Mouse (Mus musculus) left cerebral cortex, adult 18-20 months (tissue): ENCODE results near the gene Fbxw11. TPM values are rescaled to one million over a fixed set of nuclear protein-coding genes. Genes with fewer than 3 reads are reported as not detected.

Source experiments
- DNase-seq, 2 experiments: peaks; one replicate each; pipeline ENCODE4 v3.0.0; 2021 to 2022; ENCODE audit warnings: low spot score in 2 of 2, mixed read lengths in 1 of 2
- total RNA-seq, 2 experiments: library from RNA; stranded (reverse); gene quantifications; 2 replicates each; pipeline ENCODE4 v1.2.3; 2021

Fbxw11 gene
- total RNA-seq, 2 experiments from 2014 or later, result 116 to 119 TPM

DNA sequence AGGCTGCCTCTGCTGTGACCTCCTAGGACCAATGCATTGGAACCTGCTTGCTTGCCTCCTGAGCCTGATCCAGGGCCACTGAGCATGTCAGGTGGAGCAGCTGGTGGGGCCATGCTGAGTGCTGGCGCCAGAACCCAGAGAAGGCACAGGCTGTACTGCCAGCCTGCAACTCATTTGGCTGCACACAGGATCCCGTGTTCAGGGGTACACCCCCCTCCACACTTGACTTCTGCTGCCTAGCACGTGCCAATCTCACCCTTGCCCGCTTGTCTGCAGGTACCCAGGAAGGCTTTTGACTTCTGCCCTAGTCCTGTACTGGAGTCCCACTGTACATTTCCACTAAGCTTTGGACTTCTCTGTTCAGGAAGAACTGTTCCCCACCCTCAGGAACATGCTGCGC is 19.3 kb upstream of the Fbxw11 start:
- DNase-seq, result no peak

DNA sequence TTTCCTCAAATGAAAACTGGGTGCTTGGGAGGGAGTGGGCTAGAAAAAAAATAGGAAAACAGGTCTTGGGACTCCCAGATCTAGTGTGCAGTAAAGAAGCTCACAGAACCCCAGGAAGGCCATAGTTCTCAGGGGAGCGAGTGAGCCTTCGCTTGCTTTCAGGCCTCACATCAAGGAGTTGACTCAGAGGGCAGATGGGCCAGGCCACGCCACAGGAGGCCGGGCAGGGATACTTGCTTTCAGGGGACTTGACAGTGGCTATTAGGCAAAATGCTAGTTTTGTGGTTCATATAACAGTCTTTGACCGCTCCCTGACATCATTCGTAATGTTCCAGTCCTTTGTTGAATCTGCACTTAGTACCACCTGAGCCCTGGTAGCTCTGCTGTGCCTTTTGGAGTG is 18.6 kb upstream of the Fbxw11 start:
- no peak for DNase-seq

DNA sequence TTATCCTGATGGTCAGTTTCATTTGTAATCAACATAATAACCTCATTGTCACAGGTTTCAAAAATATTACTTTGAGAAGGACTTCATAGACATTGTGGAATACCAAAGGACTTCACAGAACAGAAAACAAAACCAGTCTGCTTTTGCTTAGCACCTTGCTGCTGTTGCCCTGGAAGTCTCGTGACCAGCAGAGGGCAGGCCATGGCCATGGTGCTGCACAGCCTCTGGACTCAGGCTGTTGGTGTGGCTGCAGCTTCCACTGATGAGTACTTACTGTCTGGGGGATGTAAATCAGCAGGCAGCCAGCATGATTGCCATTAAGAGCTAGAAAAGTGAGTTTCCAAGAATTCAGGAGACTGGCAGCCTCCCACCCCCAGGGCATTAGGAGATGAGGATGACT is 16.8 kb upstream of the Fbxw11 start:
- DNase-seq, result peak; percentile 56 to 57

DNA sequence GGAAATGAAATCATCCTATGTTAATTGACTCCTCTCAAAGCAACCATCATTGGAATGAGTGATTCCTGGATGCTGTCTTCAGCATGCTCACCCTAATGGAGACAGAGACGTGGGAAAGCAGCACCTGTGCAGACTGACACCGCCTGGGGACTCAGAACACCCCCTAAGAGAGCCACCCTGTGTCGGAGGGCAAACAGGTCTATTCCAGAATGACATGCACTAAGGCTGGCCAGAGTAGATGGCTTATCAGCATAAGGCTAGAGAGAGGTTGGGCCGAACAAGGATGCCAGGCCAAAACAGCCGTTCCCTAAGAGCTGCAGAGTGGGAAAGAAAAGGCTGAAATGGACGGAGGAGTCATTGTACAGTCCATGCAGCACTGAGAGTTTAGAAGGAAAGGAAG is 16.4 kb upstream of the Fbxw11 start:
- DNase-seq, result no peak

- no peak for DNase-seq
These were observed 14.6 kb upstream of the Fbxw11 start for GRCm38 (mm10) chr11:32627900-32628299.

DNA sequence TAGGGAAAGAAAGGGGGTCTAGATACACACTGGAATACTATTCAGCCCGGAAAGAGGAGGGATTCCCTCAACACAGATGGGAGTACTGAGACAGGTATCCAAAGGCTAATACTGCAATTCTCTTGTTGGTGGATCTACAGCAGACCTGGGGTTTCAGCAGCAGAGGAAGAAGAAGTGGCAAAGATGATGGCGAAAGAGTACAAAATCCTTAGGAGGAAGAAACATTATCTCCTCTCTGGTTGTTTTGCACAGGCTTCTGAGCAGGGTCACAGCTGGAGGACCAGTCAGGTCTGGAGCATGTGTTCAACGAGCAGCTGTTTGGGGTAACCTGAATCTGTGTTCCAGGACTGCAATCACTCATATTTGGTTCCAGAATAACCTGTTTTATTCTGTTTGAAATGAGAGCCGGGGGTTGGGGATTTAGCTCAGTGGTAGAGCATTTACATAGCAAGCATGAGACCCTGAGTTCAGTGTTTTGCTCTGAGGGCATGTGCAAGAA is 12.8 kb upstream of the Fbxw11 start:
- DNase-seq, result no peak

DNA sequence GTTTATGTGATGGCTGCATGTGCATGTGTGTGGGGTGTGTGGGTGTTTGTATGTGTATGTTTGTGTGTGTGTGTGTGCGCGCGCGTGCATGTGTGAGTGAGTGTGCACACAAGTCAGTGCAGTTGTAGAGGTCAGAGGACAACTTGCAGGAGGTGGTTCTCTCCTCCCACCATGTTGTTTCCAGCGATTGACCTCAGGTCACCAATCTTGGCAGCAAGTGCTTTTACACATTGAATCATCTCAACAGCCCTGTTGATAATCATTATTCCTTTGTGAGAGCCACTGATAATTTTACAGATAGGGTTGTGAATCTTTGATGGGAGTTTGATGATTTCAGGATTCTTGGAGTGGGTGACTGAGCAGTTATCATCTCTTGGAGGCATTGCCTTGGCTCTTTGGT is 9.9 kb upstream of the Fbxw11 start:
- DNase-seq, result no peak

- DNase-seq, result no peak
These were observed 9.0 kb upstream of the Fbxw11 start for GRCm38 (mm10) chr11:32633542-32633941.

DNA sequence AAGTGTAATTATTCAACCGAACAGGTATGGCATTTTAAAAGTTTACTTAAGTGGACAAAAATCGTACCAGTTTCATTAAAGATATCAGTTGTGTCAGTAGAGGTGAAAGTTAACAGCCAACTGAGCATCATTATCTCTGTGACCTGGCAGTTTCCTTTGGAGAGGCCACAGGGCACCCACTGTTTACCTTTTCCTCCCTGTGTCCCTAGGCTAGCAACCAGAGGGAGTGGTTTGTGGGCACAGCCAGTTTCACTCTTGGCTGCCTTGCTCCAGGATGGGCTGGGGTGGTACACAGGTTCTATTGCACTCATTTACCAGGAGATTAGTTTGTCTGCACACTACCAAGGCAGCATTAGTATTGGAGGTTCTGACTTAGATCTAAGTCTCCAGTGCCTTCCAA is 8.4 kb upstream of the Fbxw11 start:
- no peak for DNase-seq

- no peak for DNase-seq
These were observed 7.7 kb upstream of the Fbxw11 start for GRCm38 (mm10) chr11:32634842-32635241.

GRCm38 (mm10) chr11:32636275-32636674 is 6.2 kb upstream of the Fbxw11 start:
- DNase-seq, result no peak

GRCm38 (mm10) chr11:32638521-32639255 is 3.8 kb upstream of the Fbxw11 start:
- no peak for DNase-seq

GRCm38 (mm10) chr11:32640617-32641016 is 1.9 kb upstream of the Fbxw11 start:
- no peak for DNase-seq

DNA sequence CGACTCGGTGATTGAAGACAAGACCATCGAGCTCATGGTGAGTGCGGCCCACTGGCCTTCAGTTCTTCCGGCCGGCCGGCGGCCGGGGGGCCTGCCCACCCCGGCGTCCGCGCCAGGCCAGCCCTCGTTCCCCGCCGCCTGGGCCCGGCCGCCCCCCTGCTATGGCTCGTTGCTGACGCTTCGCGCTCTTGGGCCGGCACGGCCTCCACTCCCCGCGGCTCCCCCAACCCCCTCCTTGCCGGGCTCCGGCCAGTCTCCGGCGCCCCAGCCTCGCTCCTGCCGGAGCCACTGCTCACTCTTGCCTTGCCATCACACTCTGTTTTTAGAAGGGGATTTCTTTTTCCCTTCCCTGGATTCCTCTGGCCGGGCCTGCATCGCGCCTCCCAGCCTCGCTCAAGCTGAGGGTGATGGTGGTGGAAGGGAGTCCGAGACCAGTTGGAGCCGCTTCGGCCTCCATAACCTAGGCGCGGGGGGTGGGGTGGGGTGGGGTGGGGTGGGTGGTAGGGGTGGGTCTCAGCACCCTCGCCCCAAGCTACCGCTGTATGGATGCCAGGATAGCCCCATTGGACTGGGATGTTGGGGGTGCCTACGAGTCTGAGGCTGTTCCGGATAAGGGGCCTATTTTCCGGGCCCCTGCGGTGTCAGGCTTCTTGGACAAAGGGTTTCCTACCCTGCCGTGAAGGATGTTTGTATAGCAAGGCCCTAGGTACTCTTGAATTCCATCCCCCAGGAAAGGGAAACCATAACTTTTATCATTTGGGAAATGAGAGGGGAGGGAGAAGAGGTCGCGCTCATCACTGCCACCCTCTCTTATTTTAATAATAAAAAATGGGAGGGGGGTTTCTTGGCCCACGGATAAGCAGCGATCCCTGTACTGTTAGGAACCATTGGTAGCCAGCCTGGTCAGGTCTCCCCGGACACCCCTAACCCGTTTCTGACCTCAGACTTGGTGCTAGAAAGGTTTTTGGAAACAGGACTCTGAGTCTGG is 669 bp downstream of the Fbxw11 start:
- peak in 1 of 2 experiments; percentile 40 for DNase-seq

DNA sequence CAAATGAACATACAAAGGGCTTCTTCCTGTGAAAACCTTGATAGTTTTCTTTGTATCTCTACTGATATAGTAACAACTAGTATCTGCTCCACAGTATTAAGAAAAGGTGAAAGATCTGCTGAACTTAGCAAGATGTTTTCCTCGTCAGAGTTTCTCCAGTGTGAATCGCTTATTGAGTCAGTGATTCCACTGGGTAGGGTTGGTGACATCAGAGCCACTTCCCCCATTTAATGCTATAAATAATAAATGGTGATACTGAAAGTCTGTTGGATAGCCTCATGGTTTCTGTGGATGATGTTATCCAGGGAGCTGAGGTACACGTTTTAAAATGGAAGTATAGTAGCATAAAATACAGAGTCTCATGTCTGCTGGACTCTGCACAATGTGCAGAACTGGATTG is 1.5 kb downstream of the Fbxw11 start:
- no peak for DNase-seq

GRCm38 (mm10) chr11:32647265-32647664 is 4.7 kb downstream of the Fbxw11 start:
- no peak for DNase-seq

- DNase-seq, result no peak
These were observed 7.8 kb downstream of the Fbxw11 start for GRCm38 (mm10) chr11:32650236-32650749.

DNA sequence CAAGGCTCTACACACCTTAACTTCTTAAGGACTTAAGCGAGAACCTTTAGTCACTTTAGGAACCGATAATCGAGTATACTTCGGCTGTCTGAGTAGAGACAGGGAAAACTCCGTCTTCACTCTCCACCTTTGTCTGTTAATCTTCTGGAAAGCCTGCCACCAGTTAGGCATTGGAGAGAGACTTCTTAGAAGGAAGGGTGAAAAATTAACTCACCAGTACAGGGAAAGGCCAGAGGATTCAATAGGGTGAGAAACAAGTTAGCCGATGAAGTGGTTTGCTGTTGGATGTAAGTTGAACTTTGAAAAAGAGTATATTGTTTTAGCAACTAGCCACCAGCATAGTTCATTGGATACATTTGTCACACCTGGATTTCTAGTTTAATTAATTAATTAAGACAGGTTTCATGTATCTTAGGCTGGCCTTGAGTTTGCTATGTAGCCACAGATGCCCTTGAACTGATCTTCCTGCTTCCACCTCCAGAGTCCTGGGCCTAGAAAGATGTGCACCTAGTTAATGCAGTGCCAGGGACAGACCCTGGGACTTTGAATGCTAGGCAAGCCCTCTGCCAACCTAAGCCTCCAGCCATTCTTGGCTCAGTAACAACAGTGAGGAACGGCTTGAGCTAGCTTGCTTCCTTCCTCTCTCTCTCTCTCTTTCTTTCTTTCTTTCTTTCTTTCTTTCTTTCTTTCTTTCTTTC is 8.5 kb downstream of the Fbxw11 start:
- no peak for DNase-seq

DNA sequence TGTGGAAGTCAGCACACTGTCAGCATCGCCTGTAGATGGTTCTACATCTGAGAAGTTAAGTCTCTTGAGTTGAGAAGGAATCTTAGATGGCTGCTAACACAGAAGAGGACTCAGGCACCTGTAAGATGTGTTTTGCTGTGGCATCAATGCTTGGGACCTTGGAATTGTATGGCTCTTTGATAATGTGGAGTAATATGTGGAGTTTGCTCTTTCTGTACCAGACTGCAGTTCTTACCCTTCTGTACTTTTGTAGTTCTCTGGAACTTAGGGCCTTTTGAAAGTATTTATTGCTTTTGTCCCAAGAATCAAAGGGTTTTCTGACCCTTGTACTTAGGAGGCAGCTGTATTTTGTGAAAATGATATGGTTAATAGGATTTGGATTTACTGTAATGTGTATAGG is 9.2 kb downstream of the Fbxw11 start:
- DNase-seq, result no peak

GRCm38 (mm10) chr11:32662082-32662656 is 19.6 kb downstream of the Fbxw11 start:
- peak in 1 of 2 experiments; percentile 25 for DNase-seq

DNA sequence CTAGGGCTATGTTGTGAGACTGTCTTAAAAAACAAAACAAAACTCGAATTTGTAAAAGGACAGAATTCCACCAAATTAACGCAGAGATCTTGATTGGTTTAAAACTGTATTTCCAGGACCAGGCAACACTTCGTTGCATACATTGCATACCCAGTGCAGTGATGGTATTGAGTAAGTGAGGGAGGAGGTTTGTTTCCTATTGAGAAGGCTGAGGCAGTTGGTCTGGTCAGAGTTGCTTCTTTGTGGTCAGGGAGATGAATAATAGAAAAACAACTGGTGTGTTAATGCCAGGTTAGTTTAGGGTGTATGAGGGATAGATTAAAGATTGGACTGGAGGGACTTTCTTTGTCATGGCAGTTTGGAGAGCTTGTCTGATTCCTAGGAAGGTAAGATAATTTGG is 23.1 kb downstream of the Fbxw11 start:
- no peak for DNase-seq
